Mouse (Mus musculus): Measurements from ENCODE around the gene B3gnt9.

- TF ChIP-seq CTCF (IDR thresholded peaks at IDR 0.05; ENCODE audit: borderline replicate concordance, extremely low read depth, insufficient read depth, insufficient read length) (no peak), POLR2A (IDR thresholded peaks at IDR 0.05; ENCODE audit: borderline replicate concordance, extremely low read depth, insufficient read depth, insufficient read length, poor library complexity, severe bottlenecking) (no peak)
These were observed 45.0 kb upstream of the B3gnt9 start for GRCm38 (mm10) chr8:105299962-105300361.
